17 mouse cellular contexts compared by ENCODE assay signal in the genomic region with DNA sequence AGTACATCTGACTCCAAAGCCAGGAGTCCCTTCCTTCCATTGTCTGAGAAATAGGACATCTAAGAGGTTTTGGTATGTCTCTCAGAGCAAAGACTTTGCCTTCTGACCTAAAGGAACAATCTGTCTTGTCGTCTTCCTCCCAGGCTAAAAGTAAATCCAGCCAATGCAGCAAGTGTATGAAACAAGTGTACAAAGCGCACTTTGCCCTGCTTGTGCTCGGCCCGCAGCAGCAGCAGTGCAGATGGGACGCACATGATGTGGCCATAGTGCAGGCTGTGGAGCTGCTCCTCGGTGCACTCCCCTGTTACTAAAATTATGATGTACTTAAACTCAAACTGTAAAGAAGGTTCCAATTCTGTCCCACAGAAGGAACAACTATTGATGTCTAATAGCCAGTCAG.
"Had no signal": no experiment of that assay in that cellular context is flagged by ENCODE, and none has a peak within 500 bp of the region (broad histone marks: within the 10 kb centered on the region; RNA-seq: fewer than 3 reads in every experiment).

No protein-coding gene starts in this region.

- H3K27ac ChIP-seq: liver, embryonic 15.5 days; lung, embryonic 15.5 days; macrophage; neural tube, embryonic 12.5 days; stomach, embryonic 15.5 days; stomach, postnatal 0 days had no signal

- H3K36me3 ChIP-seq: liver, embryonic 15.5 days; lung, embryonic 15.5 days; midbrain, embryonic 15.5 days; neural tube, embryonic 12.5 days; stomach, embryonic 15.5 days had no signal

- H3K9me3 ChIP-seq: liver, embryonic 15.5 days; lung, embryonic 15.5 days; stomach, embryonic 15.5 days had no signal

- H3K4me1 ChIP-seq: liver, embryonic 15.5 days; megakaryocyte, embryonic 14.5 days had no signal

- DNase-seq: liver, postnatal 0 days; lung, adult 2 months; lung, postnatal 14 days; lung, postnatal 36 days; right cerebral cortex, postnatal 14 days; thymus, adult 2 months; thymus, postnatal 25 days; thymus, postnatal 4 days had no signal

- H3K9ac ChIP-seq: liver, embryonic 15.5 days; liver, postnatal 0 days; lung, embryonic 15.5 days; midbrain, embryonic 15.5 days; neural tube, embryonic 12.5 days; stomach, embryonic 15.5 days had no signal

- H3K27me3 ChIP-seq: midbrain, embryonic 15.5 days; neural tube, embryonic 12.5 days; stomach, embryonic 15.5 days had no signal

- ATAC-seq: liver, postnatal 0 days; lung, postnatal 0 days; midbrain, embryonic 15.5 days had no signal

- H3K4me2 ChIP-seq: liver, embryonic 15.5 days; lung, embryonic 15.5 days; midbrain, embryonic 15.5 days; neural tube, embryonic 12.5 days; stomach, embryonic 15.5 days had no signal

- H3K4me3 ChIP-seq: liver, embryonic 15.5 days; lung, embryonic 15.5 days; megakaryocyte, embryonic 14.5 days; midbrain, embryonic 15.5 days; neural tube, embryonic 12.5 days; stomach, embryonic 15.5 days had no signal
